Mouse (Mus musculus): ENCODE measurements around the gene Ksr2.

DNA sequence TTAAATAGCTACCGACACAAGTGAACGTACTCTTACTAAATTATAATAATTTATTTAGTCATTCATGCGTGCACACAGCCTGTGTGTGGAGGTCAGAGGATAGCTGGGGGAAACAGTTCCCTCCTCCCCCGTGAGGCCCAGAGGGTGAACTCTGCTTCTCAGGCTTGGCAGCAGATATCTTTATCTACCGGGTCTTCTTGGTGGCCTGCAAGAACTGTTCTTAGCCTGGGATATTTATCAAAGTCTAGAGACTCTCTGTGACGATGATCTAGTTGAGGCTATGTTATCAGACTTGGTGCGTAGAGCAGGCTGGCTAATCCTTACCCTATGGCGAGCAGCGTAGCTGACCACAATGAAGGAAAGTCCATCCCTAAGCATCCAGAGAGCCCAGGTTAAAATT, 45.1 kb downstream of the Ksr2 start:
- no peak for TF ChIP-seq CTCF (conservative IDR thresholded peaks at IDR 0.05; ENCODE audit: low read length)
- no peak for TF ChIP-seq NANOG (IDR thresholded peaks at IDR 0.05; ENCODE audit: borderline replicate concordance, low read length)
